Mouse (Mus musculus): ENCODE data around the gene Os9. TPM values are rescaled to one million over a fixed set of nuclear protein-coding genes. Genes with fewer than 3 reads are reported as not detected.

Os9 gene
- polyA plus RNA-seq, 1 experiment from 2014 or later = 117 TPM

DNA sequence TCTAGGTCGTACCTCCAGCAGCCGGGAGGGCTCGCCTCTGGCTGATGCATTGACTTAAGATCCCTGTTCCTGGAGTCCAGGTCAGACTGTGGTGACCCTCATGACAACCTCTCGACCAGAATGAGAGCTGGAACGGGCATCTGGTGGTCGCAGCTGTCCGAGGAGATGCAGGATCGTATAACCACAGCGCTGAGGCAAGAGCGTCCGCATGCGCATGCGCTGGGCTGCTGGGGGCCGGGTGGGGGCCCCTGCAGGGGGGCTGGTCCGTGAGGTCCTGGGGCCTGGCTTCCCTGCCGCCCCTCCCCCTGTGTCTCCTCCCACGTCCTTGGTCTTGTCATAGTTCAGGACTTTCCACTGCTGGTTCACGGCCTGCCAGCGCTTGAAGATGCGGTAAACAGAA is 64.4 kb downstream of the Os9 start:
- Histone ChIP-seq H3K4me2 (replicated peaks) (no peak overlapping the region), H3K9ac (replicated peaks) (no peak overlapping the region), H3K9me3 (no peaks in the 10 kb centered on the region), H3K27ac (replicated peaks) (no peak overlapping the region), H3K27me3 (peaks cover 3% of the 10 kb centered on the region), H3K4me3 (no peak overlapping the region), H3K36me3 (peaks cover 44% of the 10 kb centered on the region), H3K4me1 (peaks cover 33% of the 10 kb centered on the region)
- WGBS = 90% methylated on average over 20 of the region's 20 CpGs
- no peak for ATAC-seq (replicated peaks)

DNA sequence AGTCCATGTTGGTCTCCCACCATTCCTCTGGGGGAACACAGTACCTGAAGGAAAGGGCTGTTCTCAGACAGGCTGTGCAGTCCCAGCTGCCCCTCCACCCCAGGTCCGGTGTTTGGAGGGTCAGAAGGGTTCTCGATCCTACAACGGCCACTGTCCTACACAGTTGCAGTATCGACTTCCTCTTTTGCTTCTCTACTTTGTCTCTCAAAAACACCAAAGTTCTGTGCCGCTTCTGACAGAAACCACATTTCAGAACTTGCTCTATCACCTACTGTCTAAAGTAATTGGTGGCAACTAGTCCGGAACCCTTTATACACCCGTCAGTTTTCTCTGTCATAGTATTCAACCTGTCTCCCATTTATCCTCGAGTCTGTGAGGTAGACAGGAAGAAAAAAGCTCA is 65.5 kb downstream of the Os9 start:
- H3K36me3 ChIP-seq = peaks cover 44% of the 10 kb centered on the region
- no peak overlapping the region for H3K4me3 ChIP-seq
- peaks cover 14% of the 10 kb centered on the region for H3K27me3 ChIP-seq
- ATAC-seq (replicated peaks) = no peak
- peaks cover 22% of the 10 kb centered on the region for H3K4me1 ChIP-seq
- no peak overlapping the region for H3K9ac ChIP-seq (replicated peaks)
- 91% methylated on average over 8 of the region's 8 CpGs for WGBS
- no peaks in the 10 kb centered on the region for H3K9me3 ChIP-seq
- no peak overlapping the region for H3K27ac ChIP-seq (replicated peaks)
- H3K4me2 ChIP-seq (replicated peaks) = no peak overlapping the region

GRCm38 (mm10) chr10:127054646-127055045 is 66.3 kb downstream of the Os9 start:
- Histone ChIP-seq H3K36me3 (peaks cover 44% of the 10 kb centered on the region), H3K27ac (replicated peaks) (no peak overlapping the region), H3K4me1 (peaks cover 21% of the 10 kb centered on the region), H3K9ac (replicated peaks) (no peak overlapping the region), H3K4me2 (replicated peaks) (no peak overlapping the region), H3K27me3 (peaks cover 21% of the 10 kb centered on the region), H3K9me3 (no peaks in the 10 kb centered on the region), H3K4me3 (no peak overlapping the region)
- ATAC-seq (replicated peaks) = no peak
- 81% methylated on average over 4 of the region's 4 CpGs for WGBS

DNA sequence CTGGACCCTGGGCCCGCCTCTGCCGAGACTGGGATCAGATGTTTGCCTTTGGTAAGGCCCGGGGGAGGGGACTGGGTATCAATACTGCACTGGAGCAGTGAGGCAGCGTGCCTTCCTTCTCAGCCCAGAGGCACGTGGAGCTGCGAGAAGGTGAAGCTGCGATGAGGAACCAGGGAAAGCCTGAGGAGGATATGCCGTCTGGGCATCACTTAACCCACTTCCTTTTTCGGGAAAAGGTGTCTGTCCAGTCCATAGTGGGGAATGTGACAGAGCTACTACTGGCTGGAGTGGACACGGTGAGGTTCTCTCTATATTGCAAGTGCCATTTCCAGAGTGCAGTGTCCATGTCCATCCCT is 70.8 kb downstream of the Os9 start:
- no peak overlapping the region for H3K4me3 ChIP-seq
- H3K9ac ChIP-seq (replicated peaks) = no peak overlapping the region
- peaks cover 41% of the 10 kb centered on the region for H3K27me3 ChIP-seq
- no peak for ATAC-seq (replicated peaks)
- H3K36me3 ChIP-seq = peaks cover 20% of the 10 kb centered on the region
- H3K4me2 ChIP-seq (replicated peaks) = no peak overlapping the region
- 18% methylated on average over 10 of the region's 10 CpGs for WGBS
- no peak overlapping the region for H3K27ac ChIP-seq (replicated peaks)
- peaks cover 5% of the 10 kb centered on the region for H3K4me1 ChIP-seq
- no peaks in the 10 kb centered on the region for H3K9me3 ChIP-seq

GRCm38 (mm10) chr10:127049395-127050118 is 71.4 kb downstream of the Os9 start:
- Histone ChIP-seq H3K4me3 (no peak overlapping the region), H3K27ac (replicated peaks) (no peak overlapping the region), H3K27me3 (peaks cover 41% of the 10 kb centered on the region), H3K36me3 (peaks cover 19% of the 10 kb centered on the region), H3K4me2 (replicated peaks) (no peak overlapping the region), H3K9me3 (no peaks in the 10 kb centered on the region), H3K9ac (replicated peaks) (no peak overlapping the region), H3K4me1 (peaks cover 5% of the 10 kb centered on the region)
- WGBS = 3% methylated on average over 29 of the region's 29 CpGs
- no peak for ATAC-seq (replicated peaks)

DNA sequence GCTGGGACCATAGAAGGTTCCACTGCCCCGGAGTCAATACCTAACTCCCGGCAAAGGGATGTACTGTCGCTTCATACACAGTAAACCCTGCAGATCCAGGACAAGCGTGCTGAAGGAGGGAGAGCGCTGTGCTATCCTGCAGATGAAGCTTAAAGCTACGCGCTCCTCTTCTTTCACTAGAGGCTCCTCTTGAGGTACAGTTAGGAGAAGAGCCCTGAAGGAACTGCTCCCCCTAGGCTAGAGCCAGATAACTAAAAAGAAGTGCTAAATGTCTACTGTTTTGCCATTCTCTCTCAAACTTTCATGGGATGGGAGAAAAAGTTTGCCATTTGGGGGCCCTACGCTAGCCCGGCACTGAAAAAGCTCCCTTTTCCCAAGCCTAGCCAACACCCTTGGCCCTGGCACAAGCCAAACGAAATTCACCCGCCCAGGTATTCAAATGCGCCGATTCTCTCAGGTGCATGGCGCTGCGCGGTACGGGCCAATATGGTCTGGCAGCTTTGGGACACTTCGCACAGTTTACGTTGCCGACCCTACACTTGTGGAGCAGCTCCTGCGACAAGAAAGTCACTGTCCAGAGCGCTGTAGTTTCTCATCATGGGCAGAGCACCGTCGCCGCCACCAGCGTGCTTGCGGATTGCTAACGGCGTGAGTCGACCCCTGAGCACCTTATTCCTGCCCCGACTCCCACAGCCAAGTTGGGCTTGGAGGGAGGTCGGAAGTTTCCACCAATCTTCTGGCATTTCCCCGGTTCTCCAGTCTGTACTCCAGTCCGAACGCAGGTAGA is 72.1 kb downstream of the Os9 start:
- no peaks in the 10 kb centered on the region for H3K9me3 ChIP-seq
- peaks cover 5% of the 10 kb centered on the region; the same call in 1 of the 2 replicates for H3K4me1 ChIP-seq
- 3% methylated on average over 35 of the region's 35 CpGs for WGBS
- no peak overlapping the region for H3K27ac ChIP-seq (replicated peaks)
- H3K4me2 ChIP-seq (replicated peaks) = no peak overlapping the region
- H3K4me3 ChIP-seq = no peak overlapping the region
- H3K36me3 ChIP-seq = peaks cover 11% of the 10 kb centered on the region; the same call in 1 of the 2 replicates
- H3K9ac ChIP-seq (replicated peaks) = no peak overlapping the region
- ATAC-seq (replicated peaks) = no peak
- H3K27me3 ChIP-seq = peaks cover 41% of the 10 kb centered on the region

DNA sequence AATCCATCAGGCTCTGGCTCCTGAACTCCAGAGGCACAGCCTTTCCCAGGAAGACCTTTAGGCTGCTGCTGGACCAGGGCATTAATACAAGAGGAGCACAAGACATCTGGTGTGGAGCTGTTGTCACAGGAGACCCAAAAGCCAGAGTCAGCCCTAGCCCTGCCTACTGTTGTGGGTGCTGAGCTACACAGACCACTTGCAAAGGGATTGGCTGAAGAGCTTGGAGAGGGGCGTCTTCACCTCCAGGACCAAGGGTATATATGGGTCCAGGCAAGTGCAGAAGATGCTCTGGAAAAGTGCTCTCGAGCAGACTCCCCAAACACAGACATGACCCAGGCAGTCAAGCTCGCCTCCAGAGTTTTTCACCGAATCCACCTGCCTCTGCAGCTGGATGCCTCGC is 73.0 kb downstream of the Os9 start, which contains the start of gene Cyp27b1:
Gene Cyp27b1, plus strand, starts transcription at position 297 of the 400 bp plus-strand sequence.
- no peak for ATAC-seq (replicated peaks)
- Histone ChIP-seq H3K36me3 (peaks cover 9% of the 10 kb centered on the region; the same call in 1 of the 2 replicates), H3K9me3 (no peaks in the 10 kb centered on the region), H3K4me3 (no peak within 1 kb of the TSS), H3K4me1 (peaks cover 5% of the 10 kb centered on the region; the same call in 1 of the 2 replicates), H3K27ac (replicated peaks) (no peak within 1 kb of the TSS), H3K27me3 (peaks cover 41% of the 10 kb centered on the region), H3K9ac (replicated peaks) (no peak within 1 kb of the TSS), H3K4me2 (replicated peaks) (no peak within 1 kb of the TSS)
- WGBS = 28% methylated on average over 5 of the region's 5 CpGs

Other genes with a start within 250 kb of the Os9 start
- gene Atp23, start 219.8 kb downstream of the Os9 start, polyA plus RNA-seq (2015; fragmentation: Nextera tagmentation; extraction: Ambion mirVana) = 9.2 and 11.9 TPM in 2 replicates
- 26.0 and 26.9 TPM in 2 replicates for gene Ctdsp2, start 142.4 kb downstream of the Os9 start, polyA plus RNA-seq (2015; fragmentation: Nextera tagmentation; extraction: Ambion mirVana)
- 0.26 and 0.45 TPM in 2 replicates for gene Avil, start 120.4 kb downstream of the Os9 start, polyA plus RNA-seq (2015; fragmentation: Nextera tagmentation; extraction: Ambion mirVana)
- gene Tsfm, start 90.3 kb downstream of the Os9 start, polyA plus RNA-seq (2015; fragmentation: Nextera tagmentation; extraction: Ambion mirVana) = 67.3 and 70.6 TPM in 2 replicates
- 20.6 and 22.7 TPM in 2 replicates for gene Mettl1, start 79.7 kb downstream of the Os9 start, polyA plus RNA-seq (2015; fragmentation: Nextera tagmentation; extraction: Ambion mirVana)
- 0.14 and 0.28 TPM in 2 replicates for gene Eef1akmt3, start 79.6 kb downstream of the Os9 start, polyA plus RNA-seq (2015; fragmentation: Nextera tagmentation; extraction: Ambion mirVana)
- gene Cyp27b1, start 72.9 kb downstream of the Os9 start, polyA plus RNA-seq (2015; fragmentation: Nextera tagmentation; extraction: Ambion mirVana) = 0.11 and 0.15 TPM in 2 replicates
- gene March9, start 60.9 kb downstream of the Os9 start, polyA plus RNA-seq (2015; fragmentation: Nextera tagmentation; extraction: Ambion mirVana) = 5.6 and 7.0 TPM in 2 replicates
- gene Cdk4, start 57.6 kb downstream of the Os9 start, polyA plus RNA-seq (2015; fragmentation: Nextera tagmentation; extraction: Ambion mirVana) = 1,729 and 1,809 TPM in 2 replicates
- 118 and 122 TPM in 2 replicates for gene Tspan31, start 50.9 kb downstream of the Os9 start, polyA plus RNA-seq (2015; fragmentation: Nextera tagmentation; extraction: Ambion mirVana)
- 2.9 and 3.0 TPM in 2 replicates for gene Agap2, start 45.8 kb downstream of the Os9 start, polyA plus RNA-seq (2015; fragmentation: Nextera tagmentation; extraction: Ambion mirVana)
- gene B4galnt1, start 44.1 kb upstream of the Os9 start, polyA plus RNA-seq (2015; fragmentation: Nextera tagmentation; extraction: Ambion mirVana) = 35.1 and 36.7 TPM in 2 replicates
- 1.4 and 2.1 TPM in 2 replicates for gene Slc26a10, start 59.5 kb upstream of the Os9 start, polyA plus RNA-seq (2015; fragmentation: Nextera tagmentation; extraction: Ambion mirVana)
- 31.4 and 32.3 TPM in 2 replicates for gene Arhgef25, start 69.0 kb upstream of the Os9 start, polyA plus RNA-seq (2015; fragmentation: Nextera tagmentation; extraction: Ambion mirVana)
- gene Dtx3, start 74.6 kb upstream of the Os9 start, polyA plus RNA-seq (2015; fragmentation: Nextera tagmentation; extraction: Ambion mirVana) = 211 and 222 TPM in 2 replicates
- gene Pip4k2c, start 90.5 kb upstream of the Os9 start, polyA plus RNA-seq (2015; fragmentation: Nextera tagmentation; extraction: Ambion mirVana) = 24.9 and 26.1 TPM in 2 replicates
- 76.4 and 80.6 TPM in 2 replicates for gene Kif5a, start 142.2 kb upstream of the Os9 start, polyA plus RNA-seq (2015; fragmentation: Nextera tagmentation; extraction: Ambion mirVana)
- gene Dctn2, start 145.2 kb upstream of the Os9 start, polyA plus RNA-seq (2015; fragmentation: Nextera tagmentation; extraction: Ambion mirVana) = 320 and 321 TPM in 2 replicates
- 17.4 and 17.5 TPM in 2 replicates for gene Mbd6, start 167.9 kb upstream of the Os9 start, polyA plus RNA-seq (2015; fragmentation: Nextera tagmentation; extraction: Ambion mirVana)
- gene Mars, start 190.7 kb upstream of the Os9 start, polyA plus RNA-seq (2015; fragmentation: Nextera tagmentation; extraction: Ambion mirVana) = 130 and 137 TPM in 2 replicates
- gene Arhgap9, start 200.8 kb upstream of the Os9 start, polyA plus RNA-seq (2015; fragmentation: Nextera tagmentation; extraction: Ambion mirVana) = 0.62 and 1.1 TPM in 2 replicates
- gene Gli1, start 220.8 kb upstream of the Os9 start, polyA plus RNA-seq (2015; fragmentation: Nextera tagmentation; extraction: Ambion mirVana) = 1.2 and 1.5 TPM in 2 replicates
- 0.04 TPM in 1 of 2 replicates, not detected in the other for gene Inhbe, start 233.3 kb upstream of the Os9 start, polyA plus RNA-seq (2015; fragmentation: Nextera tagmentation; extraction: Ambion mirVana)
- gene Inhbc, start 249.3 kb upstream of the Os9 start, polyA plus RNA-seq (2015; fragmentation: Nextera tagmentation; extraction: Ambion mirVana) = not detected in 2 replicates

All from forebrain, embryonic 15.5 days (tissue).